Mouse (Mus musculus): ENCODE measurements around the gene Gm20431.

GRCm38 (mm10) chr2:167633537-167633872 lies 27.8 kb downstream of the Gm20431 start:
- TF ChIP-seq CTCF (IDR thresholded peaks at IDR 0.05; ENCODE audit: control insufficient read depth, insufficient read depth, insufficient replicate concordance, low read depth, low read length) (no peak), POLR2A (IDR thresholded peaks at IDR 0.05; ENCODE audit: control insufficient read depth, low read depth, low read length) (no peak)

Data from testis, adult 2 months (tissue).